Mouse (Mus musculus) spleen, adult 12 weeks (tissue): ENCODE measurements around the gene Actl11.

Experiments
- DNase-seq: peaks from one replicate; pipeline ENCODE4 v3.0.0; 2022; ENCODE audit warnings: low spot score

The Actl11 gene

DNA sequence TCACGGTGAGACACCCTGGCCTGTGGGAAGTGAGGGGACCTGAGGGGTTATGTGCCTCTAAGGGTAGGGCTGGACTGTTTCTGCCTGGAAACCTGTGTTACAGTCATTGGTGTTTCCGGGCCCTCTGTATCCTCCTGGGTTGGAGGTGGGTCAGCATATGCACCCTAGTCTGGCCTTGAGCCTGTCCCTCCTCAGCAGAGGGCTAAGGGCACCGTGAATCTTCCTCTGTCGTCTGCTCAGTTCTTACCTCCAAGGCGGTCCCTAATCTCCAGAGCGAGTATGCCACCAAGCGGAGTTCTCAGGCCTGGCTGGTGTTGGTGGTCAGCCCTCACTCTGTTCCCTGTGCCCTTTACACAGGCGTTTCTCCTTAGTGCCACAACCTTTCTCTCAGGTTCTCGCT lies 34.6 kb downstream of the Actl11 start:
- no peak for DNase-seq

DNA sequence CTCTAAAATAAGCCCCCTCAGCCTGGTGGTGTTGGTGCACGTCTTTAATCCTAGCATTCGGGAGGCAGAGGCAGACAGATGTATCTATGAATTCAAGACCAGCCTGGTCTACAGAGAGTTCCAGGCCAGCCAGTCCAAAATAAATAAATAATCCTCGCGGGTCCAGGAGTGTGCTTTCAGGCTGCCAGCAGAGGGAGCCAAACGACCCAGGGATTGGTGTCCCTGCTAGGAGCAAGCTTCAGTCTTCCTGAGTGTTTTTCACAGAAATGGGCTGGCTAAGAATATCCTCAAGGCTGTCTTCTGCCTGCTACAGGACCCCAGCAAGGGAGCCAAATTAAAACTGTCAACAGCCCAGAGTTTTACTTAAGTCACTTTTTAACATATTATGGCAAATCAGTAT lies 35.4 kb downstream of the Actl11 start:
- peak; percentile 59 for DNase-seq

DNA sequence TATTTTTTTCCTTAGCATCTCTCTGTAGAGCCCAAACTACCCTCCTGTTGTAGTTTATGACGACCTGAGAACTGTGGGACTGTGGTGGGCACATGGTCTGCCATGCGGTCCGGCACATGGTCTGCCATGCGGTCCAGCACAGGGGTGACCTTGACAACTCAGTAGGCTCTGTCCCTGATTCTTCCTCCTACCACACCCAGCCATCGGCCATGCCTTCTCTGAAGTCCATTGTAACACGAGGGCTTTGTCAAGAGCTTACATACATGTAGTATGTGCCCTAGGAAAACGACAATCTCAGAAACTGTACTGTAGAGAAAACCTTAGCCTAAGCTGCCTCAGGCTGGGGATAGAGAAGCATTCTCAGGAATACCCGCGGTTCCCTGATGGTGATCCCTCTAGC lies 36.4 kb downstream of the Actl11 start:
- DNase-seq: no peak

GRCm38 (mm10) chr9:107966676-107967075 lies 38.4 kb downstream of the Actl11 start:
- no peak for DNase-seq

DNA sequence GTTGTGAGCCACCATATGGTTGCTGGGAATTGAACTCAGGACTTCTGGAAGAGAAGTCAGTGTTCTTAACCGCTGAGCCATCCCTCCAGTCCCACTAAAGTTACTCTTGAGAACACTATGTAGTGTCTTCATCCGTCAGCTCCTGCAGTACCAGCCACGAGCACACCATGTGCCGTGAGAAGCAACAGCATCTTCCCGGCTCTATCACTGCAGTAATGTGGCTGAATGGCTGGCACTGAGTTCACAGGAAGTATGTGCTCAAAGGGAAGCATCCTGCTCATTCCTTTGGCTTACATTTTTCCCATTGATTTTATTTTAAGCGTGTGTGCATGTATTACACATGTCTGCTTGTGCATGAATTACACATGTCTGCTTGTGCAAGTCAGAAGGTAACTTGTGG lies 39.2 kb downstream of the Actl11 start:
- DNase-seq: no peak

GRCm38 (mm10) chr9:107968531-107968930 lies 40.3 kb downstream of the Actl11 start:
- DNase-seq: no peak

DNA sequence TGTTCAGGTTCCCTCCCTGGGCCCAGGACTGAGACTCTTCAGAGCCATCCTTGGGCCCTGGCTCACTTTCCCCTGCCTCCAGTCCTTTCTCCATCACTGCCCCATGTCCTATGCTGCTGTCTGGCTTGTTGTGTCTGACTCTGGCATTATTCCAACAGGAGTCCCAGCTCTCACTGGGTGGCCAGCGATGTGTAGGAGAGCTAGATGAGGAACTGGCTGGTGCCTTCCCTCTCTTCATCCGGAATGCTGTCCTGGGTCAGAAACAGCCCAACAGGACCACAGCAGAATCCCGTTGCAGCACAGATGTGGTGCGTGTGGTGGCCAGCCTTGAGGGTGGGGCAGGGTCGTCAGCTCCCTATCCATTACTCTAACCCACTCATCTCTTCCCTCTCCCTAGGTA lies 42.0 kb downstream of the Actl11 start:
- no peak for DNase-seq

DNA sequence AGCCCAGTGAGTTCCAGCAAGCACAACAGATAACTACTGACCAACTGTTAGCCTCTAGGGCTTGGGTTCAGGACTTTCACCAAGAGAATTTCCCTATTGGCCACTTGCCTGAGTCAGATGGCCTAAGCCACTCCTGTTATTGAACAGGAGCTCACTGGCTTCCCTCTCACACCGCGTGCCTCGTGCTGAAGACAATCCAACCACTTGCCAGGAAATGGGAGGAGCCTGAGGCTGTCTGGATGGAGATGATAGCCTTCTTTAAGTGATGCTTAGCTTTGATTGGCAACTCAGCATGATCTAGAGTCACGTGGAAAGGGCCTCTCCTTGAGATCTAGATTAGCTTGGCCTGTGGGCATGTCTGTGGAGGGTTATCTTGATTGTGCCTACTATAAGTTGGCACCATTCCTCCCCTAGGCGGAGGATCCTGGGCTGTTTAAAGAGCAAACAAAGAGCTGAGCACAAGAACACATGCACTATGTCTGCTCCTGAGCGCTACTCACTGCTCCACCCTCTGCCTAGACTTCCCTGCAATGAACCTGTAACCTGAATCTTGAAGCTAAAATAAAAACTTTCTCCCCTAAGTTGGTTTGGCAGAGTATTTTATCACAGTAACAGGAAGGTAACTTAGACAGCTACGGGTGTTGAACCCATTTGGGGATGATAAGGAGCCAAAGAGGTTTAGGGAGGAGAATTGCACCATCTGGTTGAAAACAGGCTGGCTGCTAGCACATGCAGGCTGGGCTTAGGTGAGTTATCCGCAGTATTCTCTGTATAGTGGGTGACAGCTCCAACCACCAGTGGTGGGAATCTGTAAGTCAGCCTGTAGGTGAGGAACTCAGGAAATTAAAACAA lies 43.6 kb downstream of the Actl11 start:
- peak; percentile 69 for DNase-seq

DNA sequence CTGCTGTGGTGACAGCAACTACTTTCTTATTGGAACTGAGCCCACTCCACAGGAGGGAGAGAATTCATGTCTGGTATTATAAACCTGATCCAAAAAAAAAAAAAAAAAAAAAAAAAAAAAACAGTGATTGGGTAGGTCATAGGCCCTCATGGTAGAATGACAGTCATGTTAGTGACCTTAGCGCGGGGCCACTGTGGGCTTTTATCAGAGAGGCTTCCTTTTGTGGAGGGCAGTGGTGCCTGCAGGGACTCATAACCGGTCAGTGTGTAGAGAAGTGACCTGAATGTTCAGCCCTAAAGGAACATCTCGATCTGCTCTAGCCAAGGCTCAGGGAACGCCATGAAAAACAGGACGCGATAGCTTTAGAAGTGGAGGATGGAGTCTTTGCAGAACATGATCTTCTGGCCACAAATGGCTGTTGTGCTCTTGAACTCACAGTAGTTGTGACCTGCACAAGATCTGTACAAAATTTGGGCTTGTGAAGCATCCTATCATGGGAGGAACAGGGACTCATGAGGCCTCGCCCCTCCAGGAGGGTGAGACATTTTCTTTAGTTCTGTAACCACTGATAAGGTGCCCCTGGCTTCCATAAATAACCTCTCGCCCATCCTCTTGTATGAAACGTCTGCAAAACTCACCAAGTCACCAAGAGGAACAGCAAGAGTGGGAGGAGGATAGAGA lies 46.4 kb downstream of the Actl11 start:
- peak; percentile 38 for DNase-seq

- DNase-seq: peak; percentile 67
Observed at GRCm38 (mm10) chr9:107975399-107976386, 47.4 kb downstream of the Actl11 start, which contains the start of gene Uba7. Uba7 (plus strand) TSS chr9:107975505.

DNA sequence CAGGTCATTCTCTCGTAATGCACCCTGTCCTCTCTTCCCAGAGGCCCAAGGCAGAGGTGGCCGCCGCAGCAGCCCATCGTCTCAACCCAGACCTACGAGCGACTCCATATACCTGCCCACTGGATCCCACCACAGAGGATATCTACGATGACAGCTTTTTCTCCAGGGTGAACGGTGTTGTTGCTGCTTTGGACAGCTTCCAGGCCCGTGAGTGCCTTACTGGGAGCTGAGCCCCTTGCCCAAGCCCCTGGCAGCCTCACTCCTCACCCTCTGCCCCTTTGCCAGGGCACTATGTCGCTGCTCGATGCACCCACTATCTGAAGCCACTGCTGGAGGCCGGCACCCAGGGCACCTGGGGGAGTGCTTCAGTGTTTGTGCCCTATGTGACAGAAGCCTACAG lies 50.5 kb downstream of the Actl11 start:
- DNase-seq: no peak
